Mouse (Mus musculus): ENCODE measurements around the gene Tbc1d10a. TPM values are rescaled to one million over a fixed set of nuclear protein-coding genes. Genes with fewer than 3 reads are reported as not detected.
A peak's percentile ranks its signal among the peaks of the same experiment; 100 is the strongest.

Gene Tbc1d10a
- polyA plus RNA-seq, 1 experiment from 2014 or later: 22.1 TPM

GRCm38 (mm10) chr11:4216248-4217000, 29.8 kb downstream of the Tbc1d10a start:
- Histone ChIP-seq H3K4me3 (ENCODE audit: low read depth, low read length) (no peak overlapping the region), H3K36me3 (ENCODE audit: control insufficient read depth, insufficient read depth, low read length) (peaks cover 7% of the 10 kb centered on the region), H3K9ac (ENCODE audit: low read length) (no peak overlapping the region), H3K27me3 (ENCODE audit: control insufficient read depth, insufficient read depth, low read length) (peaks cover 12% of the 10 kb centered on the region), H3K27ac (ENCODE audit: low read depth, low read length) (no peak overlapping the region), H3K4me1 (ENCODE audit: control insufficient read depth, insufficient read depth, low read length) (0 out of 2 replicates have a peak, but pooled peaks cover 7% of the 10 kb centered on the region), H3K9me3 (ENCODE audit: control insufficient read depth, low read length) (peaks cover 4% of the 10 kb centered on the region; the same call in 1 of the 2 replicates), H3K4me2 (ENCODE audit: low read depth) (no peak overlapping the region)
- no peak for DNase-seq (ENCODE audit: low spot score)
- ATAC-seq (ENCODE audit: insufficient read depth, low FRiP score, low TSS enrichment): no peak
- 91% methylated on average over 9 of the region's 9 CpGs for WGBS

DNA sequence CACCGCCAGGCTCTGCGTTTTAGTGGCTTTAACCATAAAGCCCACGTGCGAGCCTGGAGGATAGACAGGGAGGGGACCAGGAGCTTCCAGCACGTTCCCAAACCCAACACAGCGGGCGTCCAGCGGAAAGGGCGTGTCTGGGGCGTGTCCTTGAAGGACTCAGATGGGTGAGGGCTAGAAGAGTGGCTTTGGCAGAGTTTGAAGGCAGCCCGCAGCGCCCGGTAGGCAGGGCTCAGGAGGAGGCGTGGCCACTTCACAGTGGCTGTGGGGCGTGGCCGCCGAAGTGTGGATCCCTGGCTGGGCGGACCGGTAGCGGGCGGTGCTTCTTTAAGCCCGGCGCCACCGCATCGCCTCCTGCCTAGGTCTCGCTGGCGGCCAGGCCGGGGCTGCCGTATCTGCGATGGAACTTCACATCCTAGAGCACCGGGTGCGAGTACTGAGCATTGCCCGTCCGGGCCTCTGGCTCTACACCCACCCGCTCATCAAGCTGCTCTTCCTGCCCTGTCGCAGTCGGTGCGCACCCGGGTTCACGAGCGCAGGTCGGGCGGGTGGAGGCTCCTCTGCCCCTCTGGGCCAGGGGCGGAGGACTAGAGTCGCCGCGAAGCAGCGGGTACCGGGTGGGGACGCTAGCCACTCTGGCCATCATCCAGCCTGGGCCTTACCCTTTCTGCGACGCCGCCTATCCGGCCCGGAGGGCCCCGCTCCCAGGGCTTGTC, 31.5 kb downstream of the Tbc1d10a start, which contains the start of gene Castor1:
Castor1 (plus strand) TSS at position 312 of the 716 bp plus-strand sequence.
- peak within 1 kb of the TSS; percentile 42 for H3K4me3 ChIP-seq (ENCODE audit: low read depth, low read length)
- 1% methylated on average over 51 of the region's 56 CpGs for WGBS
- peak within 1 kb of the TSS; percentile 44 for H3K9ac ChIP-seq (ENCODE audit: low read length)
- 0 out of 2 replicates have a peak, but pooled peaks cover 3% of the 10 kb centered on the region for H3K36me3 ChIP-seq (ENCODE audit: control insufficient read depth, insufficient read depth, low read length)
- peak within 1 kb of the TSS; percentile 79 for H3K4me2 ChIP-seq (ENCODE audit: low read depth)
- 0 out of 2 replicates have a peak, but pooled peaks cover 7% of the 10 kb centered on the region for H3K4me1 ChIP-seq (ENCODE audit: control insufficient read depth, insufficient read depth, low read length)
- peak; percentile 86 for ATAC-seq (ENCODE audit: insufficient read depth, low FRiP score, low TSS enrichment)
- peak; percentile 80 for DNase-seq (ENCODE audit: low spot score)
- no peak within 1 kb of the TSS for H3K27ac ChIP-seq (ENCODE audit: low read depth, low read length)
- peaks cover 4% of the 10 kb centered on the region; the same call in 1 of the 2 replicates for H3K9me3 ChIP-seq (ENCODE audit: control insufficient read depth, low read length)
- peaks cover 12% of the 10 kb centered on the region for H3K27me3 ChIP-seq (ENCODE audit: control insufficient read depth, insufficient read depth, low read length)

DNA sequence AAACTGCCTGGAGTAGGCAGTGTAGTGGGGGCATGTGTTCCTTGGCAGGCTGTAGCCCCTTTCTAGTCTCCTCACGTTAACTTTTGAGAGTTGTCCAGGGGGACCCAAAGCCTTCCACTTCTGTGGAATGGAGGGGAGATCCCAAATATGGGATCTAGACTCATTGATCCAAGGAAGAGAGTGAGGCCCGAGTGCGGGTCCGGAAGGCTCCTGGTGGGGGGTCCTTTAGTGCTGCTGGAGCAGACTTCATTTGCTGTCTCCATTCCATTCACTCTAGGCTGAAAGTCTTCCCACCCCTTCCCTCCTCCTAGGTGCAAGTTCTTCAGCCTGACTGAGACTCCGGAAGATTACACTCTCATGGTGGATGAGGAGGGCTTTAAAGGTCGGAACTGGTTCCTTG, 32.0 kb downstream of the Tbc1d10a start:
- no peak for ATAC-seq (ENCODE audit: insufficient read depth, low FRiP score, low TSS enrichment)
- 2% methylated on average over 6 of the region's 6 CpGs for WGBS
- DNase-seq (ENCODE audit: low spot score): no peak

DNA sequence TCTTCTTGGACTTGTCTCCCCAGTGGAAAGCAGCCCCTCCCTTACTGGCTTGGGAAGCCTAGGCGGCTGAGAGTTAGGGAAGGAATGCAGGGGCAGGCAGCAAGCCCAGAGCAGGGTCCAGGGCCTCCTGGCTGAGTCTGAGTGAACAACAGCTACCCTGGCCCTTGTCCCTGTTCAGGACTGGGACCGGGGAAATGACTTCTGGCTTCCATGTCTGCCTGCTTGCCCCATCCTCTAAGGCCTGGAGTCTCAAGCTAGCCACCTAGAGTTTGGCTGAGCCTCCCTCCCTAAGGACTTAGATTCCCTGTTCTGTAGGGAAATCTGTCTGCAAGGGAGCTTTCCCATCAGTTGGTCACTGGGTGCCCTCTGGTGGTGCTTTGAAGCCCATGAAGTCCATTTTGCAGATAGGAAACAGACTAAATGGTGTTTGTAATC, 32.7 kb downstream of the Tbc1d10a start:
- DNase-seq (ENCODE audit: low spot score): peak; percentile 60

More for the DNA sequence above, 32.0 kb downstream of the Tbc1d10a start:
- Histone ChIP-seq H3K4me1 (ENCODE audit: control insufficient read depth, insufficient read depth, low read length) (0 out of 2 replicates have a peak, but pooled peaks cover 7% of the 10 kb centered on the region), H3K4me2 (ENCODE audit: low read depth) (peak overlapping the region; percentile 79), H3K27me3 (ENCODE audit: control insufficient read depth, insufficient read depth, low read length) (peaks cover 12% of the 10 kb centered on the region), H3K4me3 (ENCODE audit: low read depth, low read length) (peak overlapping the region; percentile 42), H3K9me3 (ENCODE audit: control insufficient read depth, low read length) (peaks cover 4% of the 10 kb centered on the region; the same call in 1 of the 2 replicates), H3K27ac (ENCODE audit: low read depth, low read length) (no peak overlapping the region), H3K36me3 (ENCODE audit: control insufficient read depth, insufficient read depth, low read length) (0 out of 2 replicates have a peak, but pooled peaks cover 3% of the 10 kb centered on the region), H3K9ac (ENCODE audit: low read length) (no peak overlapping the region; the same call in 1 of the 2 replicates)

DNA sequence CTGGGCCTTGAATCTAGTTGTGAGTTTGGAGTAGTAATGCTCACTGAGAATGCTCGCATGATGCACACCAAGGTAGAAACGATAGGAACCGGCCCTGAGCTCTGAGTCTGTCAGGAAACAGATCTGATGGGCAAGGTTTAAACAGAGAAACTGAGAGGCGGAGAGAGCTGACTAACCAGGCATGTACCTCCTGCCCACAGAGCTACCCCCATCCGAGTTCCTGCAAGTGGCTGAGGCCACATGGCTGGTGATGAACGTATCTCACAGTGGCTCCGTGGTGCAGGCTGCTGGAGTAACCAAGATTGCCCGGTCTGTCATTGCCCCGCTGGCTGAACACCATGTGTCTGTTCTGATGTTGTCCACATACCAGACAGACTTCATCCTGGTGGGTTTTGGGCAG, 33.3 kb downstream of the Tbc1d10a start:
- Histone ChIP-seq H3K36me3 (ENCODE audit: control insufficient read depth, insufficient read depth, low read length) (no peaks in the 10 kb centered on the region), H3K4me3 (ENCODE audit: low read depth, low read length) (no peak overlapping the region), H3K9ac (ENCODE audit: low read length) (no peak overlapping the region), H3K4me2 (ENCODE audit: low read depth) (no peak overlapping the region), H3K27ac (ENCODE audit: low read depth, low read length) (no peak overlapping the region), H3K27me3 (ENCODE audit: control insufficient read depth, insufficient read depth, low read length) (peaks cover 12% of the 10 kb centered on the region), H3K4me1 (ENCODE audit: control insufficient read depth, insufficient read depth, low read length) (0 out of 2 replicates have a peak, but pooled peaks cover 7% of the 10 kb centered on the region), H3K9me3 (ENCODE audit: control insufficient read depth, low read length) (peaks cover 4% of the 10 kb centered on the region; the same call in 1 of the 2 replicates)
- DNase-seq (ENCODE audit: low spot score) (no peak), ATAC-seq (ENCODE audit: insufficient read depth, low FRiP score, low TSS enrichment) (no peak)
- WGBS: 68% methylated on average over 9 of the region's 9 CpGs

More for the DNA sequence above, 32.7 kb downstream of the Tbc1d10a start:
- H3K9ac ChIP-seq (ENCODE audit: low read length): no peak overlapping the region
- peaks cover 4% of the 10 kb centered on the region; the same call in 1 of the 2 replicates for H3K9me3 ChIP-seq (ENCODE audit: control insufficient read depth, low read length)
- 20% methylated on average over 2 of the region's 2 CpGs for WGBS
- H3K4me3 ChIP-seq (ENCODE audit: low read depth, low read length): no peak overlapping the region
- no peak overlapping the region for H3K4me2 ChIP-seq (ENCODE audit: low read depth)
- no peak for ATAC-seq (ENCODE audit: insufficient read depth, low FRiP score, low TSS enrichment)
- H3K27me3 ChIP-seq (ENCODE audit: control insufficient read depth, insufficient read depth, low read length): peaks cover 12% of the 10 kb centered on the region
- no peak overlapping the region for H3K27ac ChIP-seq (ENCODE audit: low read depth, low read length)
- H3K36me3 ChIP-seq (ENCODE audit: control insufficient read depth, insufficient read depth, low read length): 0 out of 2 replicates have a peak, but pooled peaks cover 3% of the 10 kb centered on the region
- 0 out of 2 replicates have a peak, but pooled peaks cover 7% of the 10 kb centered on the region for H3K4me1 ChIP-seq (ENCODE audit: control insufficient read depth, insufficient read depth, low read length)

DNA sequence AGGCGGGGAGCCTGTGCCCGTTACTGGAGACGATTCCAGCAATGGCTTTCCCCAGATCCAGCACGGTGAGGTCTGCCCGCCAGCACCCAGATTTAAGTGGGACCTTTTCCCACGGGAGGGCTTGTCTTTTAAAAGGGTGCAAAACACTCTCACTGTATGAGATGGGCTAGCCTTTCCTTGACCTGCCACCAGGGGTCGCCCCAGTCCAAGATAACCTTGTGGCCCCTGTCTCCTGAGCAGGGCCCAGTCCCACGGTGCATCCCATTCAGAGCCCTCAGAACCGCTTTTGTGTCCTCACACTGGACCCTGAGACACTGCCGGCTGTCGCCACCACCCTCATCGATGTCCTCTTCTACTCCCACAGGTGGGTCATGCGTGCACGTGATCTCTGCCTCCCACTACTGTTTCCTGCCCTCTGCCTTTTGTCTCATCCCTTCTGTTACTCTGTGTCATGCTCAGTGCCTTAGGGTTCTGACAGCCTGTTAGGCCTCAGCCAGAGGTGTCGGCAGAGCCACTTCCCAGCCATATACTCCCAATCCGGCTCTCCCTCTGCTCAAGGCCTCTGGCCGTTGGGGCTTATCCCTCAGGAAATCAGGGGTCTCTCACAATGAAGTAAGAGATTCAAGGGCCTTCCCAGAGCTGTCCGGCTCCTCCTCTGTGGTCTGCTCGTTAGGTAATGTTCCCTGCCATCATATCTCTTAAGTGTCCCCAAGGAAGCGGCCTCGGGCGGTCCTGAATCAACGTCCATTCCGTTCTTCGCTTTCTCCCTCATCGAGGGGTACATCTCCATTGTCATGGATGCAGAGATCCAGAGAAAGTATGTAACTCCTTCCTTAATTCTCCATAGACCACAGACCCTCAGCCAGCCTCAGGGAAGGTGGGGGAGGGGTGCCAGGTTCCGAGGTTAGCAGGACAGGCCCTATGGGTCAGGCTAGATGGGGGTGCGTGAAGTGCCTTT, 34.1 kb downstream of the Tbc1d10a start:
- no peak for ATAC-seq (ENCODE audit: insufficient read depth, low FRiP score, low TSS enrichment)
- 49% methylated on average over 28 of the region's 28 CpGs for WGBS

DNA sequence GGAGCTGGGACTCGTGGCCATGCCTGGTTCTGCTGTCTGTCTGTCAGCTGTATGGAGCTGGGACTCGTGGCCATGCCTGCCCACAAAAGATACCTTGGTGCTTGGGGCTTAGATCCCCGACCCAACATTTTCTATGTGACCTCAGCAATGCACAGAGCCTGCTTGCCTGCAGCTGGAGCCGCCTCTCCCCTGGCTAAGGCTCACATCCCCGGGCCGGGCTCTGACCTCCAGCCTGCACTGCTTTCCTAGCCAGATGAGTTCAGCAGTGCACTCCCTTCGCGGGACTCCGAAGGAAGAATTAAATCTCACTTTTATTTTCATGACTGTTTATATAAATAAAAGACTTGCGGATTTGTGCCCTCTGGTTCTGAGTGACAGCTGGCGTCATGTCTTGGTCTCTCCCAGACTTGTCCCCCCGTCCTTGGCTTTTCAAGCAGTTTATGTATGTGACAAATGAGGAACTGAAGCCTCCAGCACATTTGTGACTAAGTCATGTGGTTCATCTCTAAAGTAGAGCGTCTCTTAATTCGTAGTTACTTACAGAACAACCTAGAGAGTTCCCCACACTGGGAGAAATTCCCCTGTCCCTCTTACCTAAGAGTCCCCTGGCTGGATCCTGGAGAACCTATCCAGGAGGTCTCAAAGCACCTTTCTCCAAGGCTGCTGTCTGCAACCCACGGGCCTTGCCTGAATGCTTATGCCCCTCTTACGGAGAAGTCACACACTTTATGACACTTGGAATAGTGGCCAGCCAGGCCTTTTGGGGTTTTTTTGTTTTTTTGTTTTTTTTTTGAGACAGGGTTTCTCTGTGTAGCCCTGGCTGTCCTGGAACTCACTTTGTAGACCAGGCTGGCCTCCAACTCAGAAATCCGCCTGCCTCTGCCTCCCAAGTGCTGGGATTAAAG, 35.7 kb downstream of the Tbc1d10a start:
- ATAC-seq (ENCODE audit: insufficient read depth, low FRiP score, low TSS enrichment): no peak
- H3K27ac ChIP-seq (ENCODE audit: low read depth, low read length): no peak overlapping the region
- 86% methylated on average over 17 of the region's 17 CpGs for WGBS

More for the DNA sequence above, 34.1 kb downstream of the Tbc1d10a start:
- Histone ChIP-seq H3K9ac (ENCODE audit: low read length) (no peak overlapping the region), H3K27ac (ENCODE audit: low read depth, low read length) (no peak overlapping the region), H3K4me2 (ENCODE audit: low read depth) (no peak overlapping the region), H3K4me3 (ENCODE audit: low read depth, low read length) (no peak overlapping the region), H3K4me1 (ENCODE audit: control insufficient read depth, insufficient read depth, low read length) (0 out of 2 replicates have a peak, but pooled peaks cover 7% of the 10 kb centered on the region), H3K27me3 (ENCODE audit: control insufficient read depth, insufficient read depth, low read length) (peaks cover 12% of the 10 kb centered on the region), H3K36me3 (ENCODE audit: control insufficient read depth, insufficient read depth, low read length) (no peaks in the 10 kb centered on the region), H3K9me3 (ENCODE audit: control insufficient read depth, low read length) (peaks cover 4% of the 10 kb centered on the region; the same call in 1 of the 2 replicates)
- peak; percentile 65 for DNase-seq (ENCODE audit: low spot score)

More for the DNA sequence above, 35.7 kb downstream of the Tbc1d10a start:
- Histone ChIP-seq H3K4me3 (ENCODE audit: low read depth, low read length) (no peak overlapping the region), H3K9ac (ENCODE audit: low read length) (no peak overlapping the region), H3K36me3 (ENCODE audit: control insufficient read depth, insufficient read depth, low read length) (no peaks in the 10 kb centered on the region), H3K27me3 (ENCODE audit: control insufficient read depth, insufficient read depth, low read length) (peaks cover 12% of the 10 kb centered on the region), H3K9me3 (ENCODE audit: control insufficient read depth, low read length) (peaks cover 4% of the 10 kb centered on the region; the same call in 1 of the 2 replicates), H3K4me2 (ENCODE audit: low read depth) (no peak overlapping the region), H3K4me1 (ENCODE audit: control insufficient read depth, insufficient read depth, low read length) (0 out of 2 replicates have a peak, but pooled peaks cover 7% of the 10 kb centered on the region)
- no peak for DNase-seq (ENCODE audit: low spot score)

Measured in neural tube, embryonic 11.5 days (tissue).